Mouse (Mus musculus) hindbrain, embryonic 14.5 days (tissue): Measurements from ENCODE around the gene Acap1. TPM values are rescaled to one million over a fixed set of nuclear protein-coding genes. Genes with fewer than 3 reads are reported as not detected.
"Not testable (repeated sequence)": the region's sequence is repeated elsewhere in the genome, so short reads cannot be mapped to it uniquely, and the experiment has no call there.

ENCODE experiments used
- ATAC-seq: fragments of 200-750 bp; cut with Nextera tagmentation; 2 replicates; pipeline ENCODE4 v1.8.0; 2017; ENCODE audit warnings: moderate number of reproducible peaks, mild to moderate bottlenecking, moderate TSS enrichment, moderate library complexity; ENCODE audit not compliant: low FRiP score
- DNase-seq: peaks from one replicate; pipeline ENCODE4 v3.0.0-alpha.2; 2015; ENCODE audit warnings: low spot score
- H3K27ac ChIP-seq: fragments of 300-500 bp; sonication (generic); 2 replicates; pipeline ENCODE4 v1.5.1; 2014; ENCODE audit warnings: mild to moderate bottlenecking, moderate library complexity
- H3K27me3 ChIP-seq: fragments of 300-500 bp; sonication (generic); 2 replicates; pipeline ENCODE4 v1.6.1; 2014; ENCODE audit warnings: mild to moderate bottlenecking, low read length, mixed read lengths; ENCODE audit not compliant: control insufficient read depth, insufficient read depth
- H3K36me3 ChIP-seq: fragments of 300-500 bp; sonication (generic); replicated peaks from 2 replicates; pipeline ENCODE4 v1.6.1; 2014; ENCODE audit not compliant: control insufficient read depth, insufficient read depth
- H3K4me1 ChIP-seq: fragments of 300-500 bp; sonication (generic); replicated peaks from 2 replicates; pipeline ENCODE4 v1.6.1; 2014; ENCODE audit warnings: antibody characterized with exemption, low read length, mixed read lengths; ENCODE audit not compliant: control insufficient read depth, insufficient read depth
- H3K4me2 ChIP-seq: fragments of 300-500 bp; sonication (generic); replicated peaks from 2 replicates; pipeline ENCODE4 v1.6.1; 2014; ENCODE audit warnings: mild to moderate bottlenecking, moderate library complexity
- H3K4me3 ChIP-seq: fragments of 300-500 bp; sonication (generic); replicated peaks from 2 replicates; pipeline ENCODE4 v1.5.1; 2014; ENCODE audit warnings: mild to moderate bottlenecking, low read length
- H3K9ac ChIP-seq: fragments of 300-500 bp; sonication (generic); 2 replicates; pipeline ENCODE4 v1.6.1; 2014
- H3K9me3 ChIP-seq: fragments of 300-500 bp; sonication (generic); 2 replicates; pipeline ENCODE4 v1.6.1; 2016; ENCODE audit warnings: low read length; ENCODE audit not compliant: control insufficient read depth
- WGBS: fragments of 180-500 bp; shearing (Covaris S2); extraction: QIAGEN DNeasy Blood & Tissue Kit; methylation state at CpG from one replicate; pipeline ENCODE4 v1.1.7; 2014; 5-methylcytosine and 5-hydroxymethylcytosine counted together
- polyA plus RNA-seq: library from polyadenylated mRNA; unstranded; fragments of >200 nt; fragmentation: Nextera tagmentation; extraction: Ambion mirVana; gene quantifications from 2 replicates; pipeline ENCODE4 v1.2.1, GENCODE M21; 2014

The Acap1 gene
- polyA plus RNA-seq, 1 experiment from 2014 or later = 0.33 TPM

GRCm38 (mm10) chr11:69871822-69872221 is 23.5 kb downstream of the Acap1 start:
- H3K9ac ChIP-seq = no peak overlapping the region
- 94% methylated on average over 7 of the region's 7 CpGs for WGBS
- no peaks in the 10 kb centered on the region for H3K36me3 ChIP-seq
- no peak overlapping the region for H3K27ac ChIP-seq
- no peaks in the 10 kb centered on the region for H3K9me3 ChIP-seq
- no peak overlapping the region for H3K4me3 ChIP-seq
- H3K4me2 ChIP-seq = no peak overlapping the region
- no peaks in the 10 kb centered on the region for H3K27me3 ChIP-seq
- no peak for DNase-seq
- no peaks in the 10 kb centered on the region for H3K4me1 ChIP-seq
- ATAC-seq = no peak

GRCm38 (mm10) chr11:69870289-69871069 is 24.9 kb downstream of the Acap1 start:
- Histone ChIP-seq H3K27ac (no peak overlapping the region), H3K4me1 (no peaks in the 10 kb centered on the region), H3K36me3 (no peaks in the 10 kb centered on the region), H3K9ac (no peak overlapping the region), H3K27me3 (no peaks in the 10 kb centered on the region), H3K4me2 (no peak overlapping the region), H3K4me3 (no peak overlapping the region), H3K9me3 (no peaks in the 10 kb centered on the region)
- WGBS = 93% methylated on average over 2 of the region's 2 CpGs
- DNase-seq (no peak), ATAC-seq (no peak)

- 69% methylated on average over 9 of the region's 9 CpGs for WGBS
- H3K4me3 ChIP-seq = no peak overlapping the region
- H3K4me2 ChIP-seq = no peak overlapping the region
Observed at GRCm38 (mm10) chr11:69867335-69867734, 28.0 kb downstream of the Acap1 start.

GRCm38 (mm10) chr11:69865561-69865960 is 29.8 kb downstream of the Acap1 start:
- 78% methylated on average over 9 of the region's 9 CpGs for WGBS
- ATAC-seq (no peak), DNase-seq (no peak)
- H3K9ac ChIP-seq = no peak overlapping the region
- H3K36me3 ChIP-seq = no peaks in the 10 kb centered on the region
- H3K4me1 ChIP-seq = no peaks in the 10 kb centered on the region
- no peak overlapping the region for H3K27ac ChIP-seq
- H3K27me3 ChIP-seq = no peaks in the 10 kb centered on the region
- no peak overlapping the region for H3K4me2 ChIP-seq
- no peaks in the 10 kb centered on the region for H3K9me3 ChIP-seq
- no peak overlapping the region for H3K4me3 ChIP-seq

More at GRCm38 (mm10) chr11:69867335-69867734, 28.0 kb downstream of the Acap1 start:
- no peak for DNase-seq
- ATAC-seq = no peak
- Histone ChIP-seq H3K27ac (no peak overlapping the region), H3K27me3 (no peaks in the 10 kb centered on the region), H3K9me3 (no peaks in the 10 kb centered on the region), H3K36me3 (no peaks in the 10 kb centered on the region), H3K4me1 (no peaks in the 10 kb centered on the region), H3K9ac (no peak overlapping the region)

GRCm38 (mm10) chr11:69864138-69864860 is 31.0 kb downstream of the Acap1 start:
- 0 out of 2 replicates have a peak, but pooled peaks cover 4% of the 10 kb centered on the region for H3K27me3 ChIP-seq
- H3K27ac ChIP-seq = no peak overlapping the region
- H3K4me2 ChIP-seq = no peak overlapping the region
- WGBS = 56% methylated on average over 8 of the region's 8 CpGs
- no peak overlapping the region for H3K9ac ChIP-seq
- no peak overlapping the region for H3K4me3 ChIP-seq
- ATAC-seq (no peak), DNase-seq (no peak)
- H3K9me3 ChIP-seq = no peaks in the 10 kb centered on the region
- H3K36me3 ChIP-seq = no peaks in the 10 kb centered on the region
- H3K4me1 ChIP-seq = no peaks in the 10 kb centered on the region

GRCm38 (mm10) chr11:69863729-69864128 is 31.6 kb downstream of the Acap1 start:
- 77% methylated on average over 3 of the region's 3 CpGs for WGBS
- H3K4me1 ChIP-seq = not testable (repeated sequence)

GRCm38 (mm10) chr11:69858113-69858998 is 37.0 kb downstream of the Acap1 start, which contains the start of gene Tnk1:
Gene Tnk1, minus strand, starts transcription at chr11:69858730.
- no peak within 1 kb of the TSS for H3K4me2 ChIP-seq
- no peaks in the 10 kb centered on the region for H3K4me1 ChIP-seq
- no peaks in the 10 kb centered on the region for H3K9me3 ChIP-seq
- no peak within 1 kb of the TSS for H3K27ac ChIP-seq
- H3K9ac ChIP-seq = no peak within 1 kb of the TSS
- H3K27me3 ChIP-seq = peaks cover 23% of the 10 kb centered on the region
- WGBS = 22% methylated on average over 30 of the region's 30 CpGs
- ATAC-seq (no peak), DNase-seq (no peak)
- H3K36me3 ChIP-seq = no peaks in the 10 kb centered on the region
- no peak within 1 kb of the TSS for H3K4me3 ChIP-seq

More at GRCm38 (mm10) chr11:69863729-69864128, 31.6 kb downstream of the Acap1 start:
- H3K9ac ChIP-seq, ATAC-seq, H3K4me2 ChIP-seq, H3K9me3 ChIP-seq, H3K36me3 ChIP-seq, H3K27ac ChIP-seq, DNase-seq, H3K4me3 ChIP-seq: not testable (repeated sequence)
- peaks cover 10% of the 10 kb centered on the region; the same call in 1 of the 2 replicates for H3K27me3 ChIP-seq

- H3K9ac ChIP-seq = no peak overlapping the region
- WGBS = 16% methylated on average over 16 of the region's 16 CpGs
- peaks cover 23% of the 10 kb centered on the region for H3K27me3 ChIP-seq
- no peak for DNase-seq
- no peak for ATAC-seq
- H3K4me3 ChIP-seq = no peak overlapping the region
- H3K4me2 ChIP-seq = no peak overlapping the region
- H3K4me1 ChIP-seq = no peaks in the 10 kb centered on the region
- H3K27ac ChIP-seq = no peak overlapping the region
- no peaks in the 10 kb centered on the region for H3K9me3 ChIP-seq
- peaks cover 14% of the 10 kb centered on the region for H3K36me3 ChIP-seq
Observed at GRCm38 (mm10) chr11:69855347-69855746, 40.0 kb downstream of the Acap1 start.

- no peaks in the 10 kb centered on the region for H3K4me1 ChIP-seq
Observed at GRCm38 (mm10) chr11:69854680-69855079, 40.7 kb downstream of the Acap1 start.

More at GRCm38 (mm10) chr11:69854680-69855079, 40.7 kb downstream of the Acap1 start:
- Histone ChIP-seq H3K4me2 (no peak overlapping the region), H3K9me3 (no peaks in the 10 kb centered on the region), H3K4me3 (no peak overlapping the region), H3K27ac (no peak overlapping the region), H3K36me3 (peaks cover 20% of the 10 kb centered on the region), H3K9ac (no peak overlapping the region), H3K27me3 (peaks cover 20% of the 10 kb centered on the region)
- WGBS = 88% methylated on average over 10 of the region's 10 CpGs
- DNase-seq = no peak
- no peak for ATAC-seq
